ENCODE assay signal across 8 mouse cellular contexts in the genomic region with DNA sequence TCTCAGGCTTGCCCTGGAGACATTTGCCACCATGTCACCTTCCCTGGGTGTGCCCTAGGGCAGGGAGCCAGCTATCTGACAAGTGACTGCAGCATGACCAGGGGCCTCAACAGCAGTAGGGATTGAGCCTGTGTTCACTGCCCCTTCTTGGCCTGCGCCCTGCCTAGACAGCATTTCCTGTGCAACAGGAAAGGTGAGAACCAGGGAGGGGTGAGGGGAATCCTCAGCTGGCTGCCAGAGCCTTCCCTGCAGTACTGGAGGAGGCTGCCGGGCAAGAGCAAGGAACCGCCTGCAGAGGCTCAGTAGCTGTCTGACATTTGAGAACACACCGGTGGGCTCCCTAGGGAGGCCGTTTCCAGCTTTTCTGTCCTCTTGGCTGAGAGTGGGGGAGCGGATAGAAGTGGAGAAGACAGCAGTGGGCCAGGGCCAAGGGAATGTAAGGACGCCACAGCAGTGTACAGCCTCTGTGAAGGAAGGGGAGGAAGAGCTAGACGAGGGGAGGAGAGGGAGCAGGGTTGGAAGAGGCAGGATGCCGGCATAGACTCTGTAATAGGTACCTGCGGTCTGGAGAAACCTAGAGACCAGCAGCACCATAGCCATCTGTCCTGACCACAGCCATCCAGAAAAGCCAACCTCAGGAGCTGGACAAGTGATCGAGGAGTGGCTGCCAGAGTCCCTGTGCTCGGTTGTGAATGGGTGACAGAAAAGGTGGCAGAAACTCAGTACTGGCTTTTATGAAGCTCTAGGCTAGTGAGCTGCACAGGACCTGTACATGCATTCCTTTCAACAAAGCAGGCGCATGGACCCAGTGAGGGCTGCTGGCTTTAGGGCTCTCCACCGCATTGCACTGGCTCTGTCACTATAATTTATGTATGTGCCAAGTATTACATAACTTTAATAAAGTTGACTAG. TPM values are rescaled to one million over a fixed set of nuclear protein-coding genes. Genes with fewer than 3 reads are reported as not detected.
DNase-seq lines count a peak whose midpoint lies in the region; ATAC-seq and TF ChIP-seq lines count a peak whose summit lies in the region.

No protein-coding gene starts in this region.

- no peak overlapping the region for H3K4me3 ChIP-seq in ES-E14 (ENCODE audit: insufficient read depth in 1 of 2, low read depth in 1 of 2, low read length in 2 of 2, poor library complexity in 1 of 2, severe bottlenecking in 1 of 2)
- H3K4me3 ChIP-seq in brown adipose tissue, adult 24 weeks (ENCODE audit: insufficient read depth, low read depth, low read length), result no peak overlapping the region
- no peak overlapping the region for H3K4me3 ChIP-seq in forebrain, embryonic 13.5 days
- no peak overlapping the region for H3K4me3 ChIP-seq in left cerebral cortex, adult 2 months
- H3K4me3 ChIP-seq in midbrain, embryonic 10.5 days, result no peak overlapping the region

- WGBS in forebrain, embryonic 13.5 days, result 51% methylated on average over 14 of the region's 14 CpGs
- 49% methylated on average over 14 of the region's 14 CpGs for WGBS in midbrain, embryonic 10.5 days

- H3K4me2 ChIP-seq in forebrain, embryonic 13.5 days, result no peak overlapping the region

- no peaks in the 10 kb centered on the region for H3K27me3 ChIP-seq in forebrain, embryonic 13.5 days
- no peaks in the 10 kb centered on the region for H3K27me3 ChIP-seq in midbrain, embryonic 10.5 days (ENCODE audit: low read depth, poor library complexity, severe bottlenecking)

- TF ChIP-seq CTCF in left cerebral cortex, adult 2 months (IDR thresholded peaks at IDR 0.05), result no peak; the same call in 1 of the 2 replicates

- peaks cover 2 to 13% of the 10 kb centered on the region in 2 experiments; a peak in 2 of 4 replicates for H3K4me1 ChIP-seq in ES-E14 (ENCODE audit: control insufficient read depth in 2 of 2, insufficient read depth in 2 of 2, low read length in 2 of 2, poor library complexity in 1 of 2)
- H3K4me1 ChIP-seq in brown adipose tissue, adult 24 weeks (ENCODE audit: control insufficient read depth, insufficient read depth, insufficient read length, low read length), result peaks cover 23% of the 10 kb centered on the region
- peaks cover 9% of the 10 kb centered on the region; the same call in 1 of the 2 replicates for H3K4me1 ChIP-seq in forebrain, embryonic 13.5 days
- peaks cover 13% of the 10 kb centered on the region for H3K4me1 ChIP-seq in midbrain, embryonic 10.5 days

- no peak for DNase-seq in ES-E14 (ENCODE audit: low read depth, low spot score)
- DNase-seq in heart, postnatal 25 days (ENCODE audit: low spot score), result peak; percentile 65
- DNase-seq in left cerebral cortex, adult 2 months (ENCODE audit: extremely low spot score in 1 of 2, low spot score in 2 of 2), result peak; percentile 53 to 59
- no peak for DNase-seq in midbrain, embryonic 10.5 days (ENCODE audit: low spot score)
- DNase-seq in thymus, postnatal 10 days (ENCODE audit: low spot score in 2 of 2), result peak; percentile 41 to 47
- no peak for DNase-seq in ovary, adult 18-20 months (ENCODE audit: low spot score)

- peak overlapping the region; percentile 41; the same call in 1 of the 2 replicates for H3K27ac ChIP-seq in ES-E14 (ENCODE audit: insufficient read depth, low read depth, low read length, poor library complexity, severe bottlenecking)
- peak overlapping the region; percentile 31 for H3K27ac ChIP-seq in brown adipose tissue, adult 24 weeks (replicated peaks; ENCODE audit: low read depth, low read length)
- peak overlapping the region; percentile 54; the same call in 1 of the 2 replicates for H3K27ac ChIP-seq in forebrain, embryonic 13.5 days
- H3K27ac ChIP-seq in left cerebral cortex, adult 2 months, result peak overlapping the region; percentile 84
- H3K27ac ChIP-seq in midbrain, embryonic 10.5 days (replicated peaks), result 0 out of 2 replicates have a peak overlapping the region, but pooled peaks have one; percentile 13

- intact Hi-C loops in heart, postnatal 25 days (cut with DNase I), result no loop called here
- intact Hi-C loops in left cerebral cortex, adult 2 months (cut with DNase I), result no loop called here

- H3K36me3 ChIP-seq in ES-E14 (ENCODE audit: control insufficient read depth, insufficient read depth, low read length, poor library complexity, severe bottlenecking), result peaks cover 38% of the 10 kb centered on the region
- H3K36me3 ChIP-seq in forebrain, embryonic 13.5 days (ENCODE audit: poor library complexity, severe bottlenecking), result peaks cover 55% of the 10 kb centered on the region
- peaks cover 54% of the 10 kb centered on the region for H3K36me3 ChIP-seq in midbrain, embryonic 10.5 days

- H3K9me3 ChIP-seq in ES-E14 (ENCODE audit: control insufficient read depth, insufficient read depth, low read depth, low read length), result no peaks in the 10 kb centered on the region
- H3K9me3 ChIP-seq in forebrain, embryonic 13.5 days (replicated peaks), result no peaks in the 10 kb centered on the region
- no peaks in the 10 kb centered on the region for H3K9me3 ChIP-seq in midbrain, embryonic 10.5 days (replicated peaks)

- H3K9ac ChIP-seq in ES-E14 (ENCODE audit: insufficient read depth, low read depth, low read length, poor library complexity, severe bottlenecking), result 0 out of 2 replicates have a peak overlapping the region, but pooled peaks have one; percentile 16
- H3K9ac ChIP-seq in forebrain, embryonic 13.5 days, result no peak overlapping the region

- 0 out of 2 replicates have a peak, but pooled peaks have one; percentile 14 for ATAC-seq in forebrain, embryonic 13.5 days

- in situ Hi-C loops in ES-E14 (cut with MboI; ENCODE audit: low sequenced_read_pairs in 2 of 2, unreplicated experiment in 2 of 2), result no loop called here

TF ChIP-seq in ES-E14, 5 proteins besides CTCF, POLR2A, EP300 and RAD21:
- TF ChIP-seq HCFC1 (IDR thresholded peaks at IDR 0.05; ENCODE audit: borderline replicate concordance, insufficient read depth, low read length), result no peak
- no peak for TF ChIP-seq MAFK (IDR thresholded peaks at IDR 0.05; ENCODE audit: insufficient read depth, low read depth, low read length)
- no peak for TF ChIP-seq ZNF384 (IDR thresholded peaks at IDR 0.05; ENCODE audit: low read depth, low read length)
- TF ChIP-seq CHD2 (IDR thresholded peaks at IDR 0.05; ENCODE audit: low read depth, low read length), result no peak
- TF ChIP-seq ZC3H11A (IDR thresholded peaks at IDR 0.05; ENCODE audit: borderline replicate concordance, low read depth, low read length), result no peak
TF ChIP-seq in ES-E14: peak in this region for 0.

RNA-seq across cellular contexts. Expression of gene Ppia, which starts 8.7 kb away (rescaled TPM):
- total RNA-seq in ES-E14 (2012; rRNA removed), result 4,715 and 6,168 TPM in 2 replicates
- 1,997 and 2,277 TPM in 2 replicates for polyA plus RNA-seq in brown adipose tissue, adult 24 weeks (2012; ENCODE audit: insufficient read depth, insufficient read length, missing spikeins)
- 4,373 and 4,619 TPM in 2 replicates for polyA plus RNA-seq in forebrain, embryonic 13.5 days (2015; fragmentation: Nextera tagmentation; extraction: Ambion mirVana)
- 100 to 1,000 TPM; 316 to 357 TPM for total RNA-seq in heart, postnatal 25 days (2021)
- 1,000 to 10,000 TPM; 1,634 to 1,792 TPM for total RNA-seq in left cerebral cortex, adult 2 months (2021)
- polyA plus RNA-seq in midbrain, embryonic 10.5 days (2016; fragmentation: Nextera tagmentation; extraction: Ambion mirVana), result 5,494 and 6,336 TPM in 2 replicates

RNA-seq across cellular contexts. Expression of gene Zmiz2, which starts 17.6 kb away (rescaled TPM):
- total RNA-seq in ES-E14 (2012; rRNA removed), result 19.6 and 22.6 TPM in 2 replicates
- 20.4 and 25.1 TPM in 2 replicates for polyA plus RNA-seq in brown adipose tissue, adult 24 weeks (2012; ENCODE audit: insufficient read depth, insufficient read length, missing spikeins)
- 29.1 and 31.1 TPM in 2 replicates for polyA plus RNA-seq in forebrain, embryonic 13.5 days (2015; fragmentation: Nextera tagmentation; extraction: Ambion mirVana)
- 10 to 100 TPM; 38.5 to 39.0 TPM for total RNA-seq in heart, postnatal 25 days (2021)
- total RNA-seq in left cerebral cortex, adult 2 months (2021), result 100 to 1,000 TPM; 226 to 228 TPM
- 13.8 and 18.6 TPM in 2 replicates for polyA plus RNA-seq in midbrain, embryonic 10.5 days (2016; fragmentation: Nextera tagmentation; extraction: Ambion mirVana)

RNA-seq across cellular contexts. Expression of gene H2afv, which starts 37.7 kb away (rescaled TPM):
- 192 and 294 TPM in 2 replicates for total RNA-seq in ES-E14 (2012; rRNA removed)
- polyA plus RNA-seq in brown adipose tissue, adult 24 weeks (2012; ENCODE audit: insufficient read depth, insufficient read length, missing spikeins), result 54.3 and 66.3 TPM in 2 replicates
- polyA plus RNA-seq in forebrain, embryonic 13.5 days (2015; fragmentation: Nextera tagmentation; extraction: Ambion mirVana), result 942 and 1,061 TPM in 2 replicates
- total RNA-seq in heart, postnatal 25 days (2021), result 10 to 100 TPM; 67.7 to 69.4 TPM
- 10 to 100 TPM; 39.6 to 41.4 TPM for total RNA-seq in left cerebral cortex, adult 2 months (2021)
- 961 and 1,033 TPM in 2 replicates for polyA plus RNA-seq in midbrain, embryonic 10.5 days (2016; fragmentation: Nextera tagmentation; extraction: Ambion mirVana)

Comparison
In these comparisons a context has a peak if more than half of its experiments do, and no peak if none do; other contexts are left out.
1. DNase-seq: peak in heart, postnatal 25 days (single experiment), left cerebral cortex, adult 2 months (2 of 2) and thymus, postnatal 10 days (2 of 2); none in ES-E14 (single experiment), midbrain, embryonic 10.5 days (single experiment) and ovary, adult 18-20 months (single experiment).
2. H3K27ac ChIP-seq: peak in every context shown above with its lines; median percentile 84 in left cerebral cortex, adult 2 months; 54 in forebrain, embryonic 13.5 days; 41 in ES-E14; 31 in brown adipose tissue, adult 24 weeks; 13 in midbrain, embryonic 10.5 days.
3. RNA of gene Ppia, which starts 8.7 kb away (total RNA-seq): 4,715 to 6,168 TPM in ES-E14 and 1,634 to 1,792 TPM in left cerebral cortex, adult 2 months; 316 to 357 TPM in heart, postnatal 25 days; every median in the first group is over 4 times any median in the second.